Mouse (Mus musculus): ENCODE results near the gene Rims3.
A peak's percentile ranks its signal among the peaks of the same experiment; 100 is the strongest.

Gene Rims3

GRCm38 (mm10) chr4:120893656-120894401, 39.2 kb downstream of the Rims3 start:
- no peak for DNase-seq

- DNase-seq: no peak
Observed at GRCm38 (mm10) chr4:120894584-120894983, 40.0 kb downstream of the Rims3 start.

GRCm38 (mm10) chr4:120895226-120895625, 40.6 kb downstream of the Rims3 start:
- no peak for DNase-seq

DNA sequence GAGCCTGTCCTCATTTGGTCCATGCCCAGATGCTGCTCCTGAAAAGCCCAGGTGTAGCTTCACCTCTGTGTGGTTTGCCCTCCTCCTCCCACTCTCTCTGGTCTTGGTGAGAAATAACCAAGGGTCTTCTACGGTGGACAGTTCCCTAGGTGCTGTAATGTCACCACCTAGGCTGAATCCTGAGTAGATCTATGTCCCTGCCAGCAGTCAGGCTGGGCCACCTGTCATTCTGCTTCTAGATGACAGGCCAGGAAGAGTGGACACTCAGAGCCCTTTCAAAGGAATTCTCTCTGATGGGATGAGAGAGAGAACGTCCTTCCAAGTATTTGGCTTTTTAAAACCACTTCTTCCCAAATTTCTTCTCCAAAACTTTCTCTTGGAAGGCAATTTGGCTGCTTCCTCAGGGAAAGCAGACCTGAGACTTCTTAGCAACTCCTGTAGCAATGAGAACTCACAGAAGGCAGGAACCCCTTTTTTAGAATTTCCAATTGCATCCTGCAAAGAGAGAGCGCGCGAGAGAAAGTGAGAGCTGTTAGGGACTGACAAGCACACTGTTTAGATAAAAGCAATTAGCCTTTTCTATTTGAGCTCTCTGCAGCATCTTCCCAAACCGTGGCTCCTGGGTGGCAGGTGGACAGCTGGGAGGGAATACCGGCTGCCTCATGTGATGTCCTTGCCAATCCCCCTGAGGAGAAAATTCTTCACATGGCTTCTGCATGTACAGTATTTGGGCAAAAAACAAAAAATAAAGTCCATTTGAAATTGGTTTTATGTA, 41.4 kb downstream of the Rims3 start:
- no peak for DNase-seq

DNA sequence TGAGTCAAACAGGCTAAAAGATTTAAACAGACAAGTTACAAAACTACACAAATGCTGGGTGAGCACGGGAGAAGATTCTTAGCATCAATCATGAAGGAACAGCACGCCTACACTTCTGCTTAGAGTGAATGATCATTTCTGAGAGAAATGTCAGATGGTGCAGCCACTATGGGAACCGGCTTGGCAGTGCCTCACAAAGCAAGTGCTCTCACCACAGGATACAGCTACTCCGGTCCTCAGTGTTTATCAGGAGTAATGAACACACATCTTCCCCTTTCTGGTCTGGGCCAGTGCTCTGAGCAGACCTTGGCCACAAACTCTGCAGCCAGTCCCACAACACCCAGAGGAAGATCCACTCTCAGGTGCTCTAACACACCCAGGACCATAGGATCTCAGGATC, 49.9 kb downstream of the Rims3 start:
- no peak for DNase-seq

- DNase-seq: no peak
Observed at GRCm38 (mm10) chr4:120905644-120906043, 51.0 kb downstream of the Rims3 start.

- DNase-seq: peak; percentile 16 to 81
Observed at GRCm38 (mm10) chr4:120909558-120910150, 55.0 kb downstream of the Rims3 start.

- no peak for DNase-seq
Observed at GRCm38 (mm10) chr4:120911086-120911485, 56.5 kb downstream of the Rims3 start.

GRCm38 (mm10) chr4:120912866-120913265, 58.2 kb downstream of the Rims3 start:
- peak; percentile 54 to 67 for DNase-seq

GRCm38 (mm10) chr4:120913443-120913842, 58.8 kb downstream of the Rims3 start:
- DNase-seq: no peak

GRCm38 (mm10) chr4:120913861-120914260, 59.2 kb downstream of the Rims3 start:
- no peak for DNase-seq

DNA sequence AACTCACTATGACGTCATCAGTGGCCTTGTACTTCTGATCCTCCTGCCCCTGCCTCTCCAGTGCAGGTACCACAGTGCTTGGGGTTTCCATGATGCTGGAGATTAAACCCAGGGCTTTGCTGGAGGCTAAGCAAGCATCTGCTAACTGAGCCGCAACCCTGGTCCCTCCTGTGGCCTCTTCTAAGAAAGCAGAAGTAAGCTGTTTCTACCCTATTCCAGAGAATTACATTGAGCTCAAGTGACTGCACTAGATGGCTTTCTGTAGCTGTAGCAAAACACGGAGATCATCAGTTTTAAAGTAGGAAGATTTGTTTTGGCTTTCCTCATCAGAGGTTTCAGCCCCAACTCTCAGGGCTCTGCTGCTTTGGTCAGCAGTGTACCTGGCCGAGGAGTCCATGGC, 59.9 kb downstream of the Rims3 start:
- DNase-seq: no peak

DNA sequence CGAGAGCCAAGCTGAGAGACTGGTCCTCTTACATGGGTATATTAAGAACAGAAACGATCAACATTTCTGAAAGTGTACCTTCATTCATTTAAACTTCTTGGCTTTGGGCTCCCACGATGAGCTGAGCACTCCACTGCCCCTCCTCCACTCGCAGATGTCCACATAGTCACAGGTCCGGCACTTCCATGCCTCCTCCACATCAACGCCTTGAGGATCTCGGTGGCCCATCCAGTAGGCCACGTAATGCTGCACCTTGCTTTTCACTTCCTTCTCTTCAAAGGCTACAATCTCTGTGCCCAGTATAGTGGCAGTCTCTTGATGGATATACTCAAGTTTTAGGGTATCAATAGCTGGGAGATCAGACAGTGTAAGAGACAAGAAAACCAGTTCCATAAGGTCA, 66.8 kb downstream of the Rims3 start:
- DNase-seq: no peak

- peak; percentile 91 to 96 for DNase-seq
Observed at GRCm38 (mm10) chr4:120924554-120925299, 70.1 kb downstream of the Rims3 start, which contains the start of gene Exo5. TSS of gene Exo5 (minus strand) at chr4:120925017.

- DNase-seq: peak; percentile 62 to 68
Observed at GRCm38 (mm10) chr4:120925386-120925785, 70.8 kb downstream of the Rims3 start.

DNA sequence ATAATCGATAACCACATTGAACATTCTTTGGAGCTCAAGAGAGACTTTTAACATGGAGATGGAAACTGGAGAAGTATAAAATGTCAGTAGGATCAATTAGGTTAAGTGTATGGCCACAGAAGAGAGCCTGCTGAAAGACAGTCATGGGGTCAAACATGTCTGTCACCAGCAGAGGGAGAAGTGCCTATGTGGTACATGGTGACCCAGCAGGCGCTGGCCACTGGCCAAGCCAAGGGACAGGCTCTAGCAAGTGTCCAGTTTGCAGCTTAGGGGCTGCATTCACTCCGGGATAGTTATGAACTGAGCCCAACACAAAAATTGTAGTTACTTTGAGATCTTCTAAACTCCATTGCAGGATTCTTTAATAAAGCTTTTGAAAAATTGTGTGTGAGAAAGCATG, 74.1 kb downstream of the Rims3 start:
- DNase-seq: peak; percentile 14 to 64

DNA sequence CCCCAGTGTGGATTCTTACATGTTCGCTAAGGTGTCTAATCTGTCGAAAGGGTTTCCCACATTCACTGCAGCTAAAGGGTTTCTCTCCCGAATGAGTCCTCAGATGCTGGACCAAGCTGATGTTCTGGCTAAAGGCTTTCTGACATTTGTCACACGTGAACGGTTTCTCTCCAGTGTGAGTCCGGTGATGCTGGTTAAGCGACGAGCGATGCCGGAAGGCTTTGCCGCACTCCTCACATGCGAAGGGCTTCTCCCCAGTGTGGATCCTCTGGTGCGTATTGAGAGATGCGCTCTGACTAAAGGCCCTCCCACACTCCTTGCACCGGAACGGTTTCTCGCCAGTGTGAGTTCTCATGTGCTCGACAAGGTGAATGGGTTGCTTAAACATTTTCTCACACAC, 76.1 kb downstream of the Rims3 start:
- no peak for DNase-seq

DNA sequence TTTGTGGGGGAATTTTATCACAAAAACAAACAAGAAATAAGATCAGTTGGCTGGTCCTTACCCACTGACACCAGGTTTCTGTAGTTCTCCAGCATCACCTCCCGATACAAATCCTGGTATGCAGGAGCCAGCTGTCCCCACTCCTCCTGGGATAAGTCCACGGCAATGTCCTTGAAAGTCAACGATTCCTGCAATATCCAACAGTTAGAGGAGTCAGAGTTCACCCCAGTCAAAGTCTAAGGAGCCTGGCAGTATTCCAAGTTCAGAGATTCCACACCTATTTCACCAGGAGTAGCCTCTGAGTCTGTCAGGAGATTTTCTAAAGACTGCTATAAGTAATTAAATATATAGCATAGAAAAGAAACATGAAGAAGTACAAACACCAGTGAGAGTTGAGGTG, 80.4 kb downstream of the Rims3 start:
- DNase-seq: peak; percentile 54 to 66

Data from kidney, postnatal 36 days (tissue).